Mouse (Mus musculus) intestine, embryonic 16.5 days (tissue): Measurements from ENCODE around the gene Gm5039. TPM values are rescaled to one million over a fixed set of nuclear protein-coding genes. Genes with fewer than 3 reads are reported as not detected.
"Not testable (repeated sequence)": the region's sequence is repeated elsewhere in the genome, so short reads cannot be mapped to it uniquely, and the experiment has no call there.

Experiments used
- ATAC-seq: fragments of 200-750 bp; cut with Nextera tagmentation; 2 replicates; pipeline ENCODE4 v1.8.0; 2017; ENCODE audit warnings: moderate TSS enrichment, moderate library complexity
- H3K27ac ChIP-seq: fragments of 300-500 bp; sonication (generic); 2 replicates; pipeline ENCODE4 v1.5.1; 2014; ENCODE audit warnings: mild to moderate bottlenecking, low read length
- H3K27me3 ChIP-seq: fragments of 300-500 bp; sonication (generic); replicated peaks from 2 replicates; pipeline ENCODE4 v1.6.1; 2014; ENCODE audit warnings: low read length, control low read depth, mixed read lengths; ENCODE audit not compliant: control insufficient read depth, insufficient read depth
- H3K36me3 ChIP-seq: fragments of 300-500 bp; sonication (generic); 2 replicates; pipeline ENCODE4 v1.6.1; 2014; ENCODE audit warnings: low read length, control low read depth; ENCODE audit not compliant: control insufficient read depth, insufficient read depth
- H3K4me1 ChIP-seq: fragments of 300-500 bp; sonication (generic); 2 replicates; pipeline ENCODE4 v1.6.1; 2014; ENCODE audit warnings: low read length, control low read depth, mixed read lengths; ENCODE audit not compliant: control insufficient read depth, insufficient read depth
- H3K4me2 ChIP-seq: fragments of 300-500 bp; sonication (generic); 2 replicates; pipeline ENCODE4 v1.6.1; 2014; ENCODE audit warnings: low read depth, low read length, control low read depth
- H3K4me3 ChIP-seq: fragments of 300-500 bp; sonication (generic); 2 replicates; pipeline ENCODE4 v1.5.1; 2014; ENCODE audit warnings: mild to moderate bottlenecking, low read length
- H3K9ac ChIP-seq: fragments of 300-500 bp; sonication (generic); 2 replicates; pipeline ENCODE4 v1.6.1; 2014; ENCODE audit warnings: low read depth, low read length
- H3K9me3 ChIP-seq: fragments of 300-500 bp; sonication (generic); 2 replicates; pipeline ENCODE4 v1.6.1; 2016; ENCODE audit warnings: low read length, control low read depth; ENCODE audit not compliant: control insufficient read depth
- WGBS: fragments of 180-500 bp; shearing (Covaris S2); extraction: QIAGEN DNeasy Blood & Tissue Kit; methylation state at CpG from one replicate; pipeline ENCODE4 v1.1.7; 2014; 5-methylcytosine and 5-hydroxymethylcytosine counted together
- polyA plus RNA-seq: library from polyadenylated mRNA; unstranded; fragments of >200 nt; fragmentation: Nextera tagmentation; extraction: Ambion mirVana; gene quantifications from 2 replicates; pipeline ENCODE4 v1.2.1, GENCODE M21; 2015

Gene Gm5039
- not detected in 2 replicates for polyA plus RNA-seq

DNA sequence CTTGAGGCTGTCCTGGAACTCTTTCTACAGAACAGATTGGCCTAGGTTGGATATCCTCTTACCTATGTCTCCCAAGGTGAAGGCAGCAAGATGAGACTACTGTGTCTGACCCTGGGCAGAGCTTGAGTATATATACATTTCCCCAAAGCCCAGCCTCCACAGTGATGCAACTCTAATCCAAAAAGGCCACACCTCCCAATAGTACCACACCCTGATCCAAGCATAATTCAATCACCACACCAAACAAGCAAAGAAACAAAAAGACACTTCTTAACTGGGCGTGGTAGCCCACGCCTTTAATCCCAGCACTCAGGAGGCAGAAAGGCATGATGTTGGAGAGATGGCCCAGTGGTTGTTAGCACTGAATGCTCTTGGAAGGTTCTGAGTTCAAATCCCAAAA lies at the start of gene Gm5039:
Gene Gm5039 (minus strand): TSS at position 101 of the 400 bp plus-strand sequence.
- ATAC-seq, H3K36me3 ChIP-seq, H3K9me3 ChIP-seq, H3K4me2 ChIP-seq, H3K27ac ChIP-seq, H3K9ac ChIP-seq, H3K27me3 ChIP-seq, H3K4me1 ChIP-seq, H3K4me3 ChIP-seq: not testable (repeated sequence)
- 95% methylated on average over 2 of the region's 2 CpGs for WGBS

DNA sequence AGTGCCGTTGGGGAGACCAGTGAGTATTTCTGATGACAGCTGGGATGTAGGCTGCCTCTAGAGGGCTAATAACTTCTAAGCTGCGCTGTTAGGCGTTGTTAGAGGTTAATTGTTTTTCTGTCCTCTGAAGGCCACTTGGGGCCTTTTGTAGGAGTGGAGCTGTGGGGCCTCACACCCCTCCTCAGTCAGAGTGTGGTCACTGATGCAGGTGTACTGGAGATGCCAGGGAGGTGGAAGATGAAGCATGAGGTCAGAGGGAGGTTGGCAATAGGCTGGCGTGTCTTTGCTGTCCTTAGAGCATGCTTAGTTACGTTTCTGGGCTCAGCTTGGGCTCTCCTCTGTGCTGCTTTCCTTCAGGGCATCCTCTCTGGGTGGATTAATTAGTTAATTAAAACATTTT lies 48.2 kb upstream of the Gm5039 start:
- Histone ChIP-seq H3K9me3 (no peaks in the 10 kb centered on the region), H3K9ac (no peak overlapping the region), H3K27me3 (no peaks in the 10 kb centered on the region), H3K4me3 (no peak overlapping the region), H3K4me1 (no peaks in the 10 kb centered on the region), H3K27ac (no peak overlapping the region), H3K36me3 (no peaks in the 10 kb centered on the region; the same call in 1 of the 2 replicates), H3K4me2 (no peak overlapping the region)
- ATAC-seq = no peak
- 82% methylated on average over 5 of the region's 5 CpGs for WGBS

DNA sequence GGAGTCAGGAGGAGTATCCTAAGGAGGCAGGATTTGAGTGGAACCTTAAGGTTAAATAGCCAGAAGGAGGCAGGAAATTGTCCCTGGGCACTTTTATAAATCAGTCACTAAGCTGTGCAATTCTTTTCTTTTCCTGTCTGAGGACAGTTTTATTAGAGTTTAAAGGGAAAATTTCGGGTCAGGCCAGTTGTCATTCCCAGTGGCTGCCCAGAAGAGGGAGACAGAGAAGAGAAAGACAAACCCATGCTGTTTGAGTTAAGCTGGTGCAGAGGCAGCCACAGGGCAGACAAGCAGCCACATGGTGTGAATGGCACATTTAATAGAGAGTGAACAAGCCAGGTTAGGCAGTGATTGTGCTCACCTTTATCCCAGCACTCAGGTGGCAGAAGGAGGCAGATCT lies 46.5 kb upstream of the Gm5039 start:
- not testable (repeated sequence) for H3K9me3 ChIP-seq, ATAC-seq, H3K4me3 ChIP-seq

DNA sequence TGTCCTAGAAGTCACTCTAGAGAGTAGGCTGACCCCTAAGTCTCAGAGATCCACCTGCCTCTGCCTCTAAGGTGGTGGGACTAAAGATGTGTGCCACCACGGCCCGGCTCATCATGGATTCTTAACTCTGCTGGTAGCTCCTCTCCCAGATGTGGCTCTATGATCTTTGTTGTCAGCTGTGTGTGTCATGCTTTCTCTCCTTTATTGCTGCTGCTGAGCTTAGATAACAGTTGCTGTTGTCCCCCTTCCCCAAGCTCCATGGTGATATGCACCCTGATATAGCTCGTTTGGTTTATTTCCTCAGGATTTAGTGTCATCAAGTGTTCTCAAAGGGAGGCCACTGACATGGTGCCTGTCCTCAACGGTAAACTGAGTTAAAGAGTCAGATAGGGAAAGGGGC lies 45.9 kb upstream of the Gm5039 start:
- not testable (repeated sequence) for H3K4me3 ChIP-seq, H3K9me3 ChIP-seq, H3K36me3 ChIP-seq, H3K4me1 ChIP-seq, ATAC-seq, H3K27ac ChIP-seq, H3K27me3 ChIP-seq, H3K9ac ChIP-seq, H3K4me2 ChIP-seq
- WGBS = 75% methylated on average over 4 of the region's 4 CpGs

More for the DNA sequence above, 46.5 kb upstream of the Gm5039 start:
- H3K27ac ChIP-seq, H3K9ac ChIP-seq, H3K36me3 ChIP-seq, H3K4me2 ChIP-seq, H3K4me1 ChIP-seq, H3K27me3 ChIP-seq: not testable (repeated sequence)
- 0% methylated on average over 1 of the region's 1 CpGs for WGBS

DNA sequence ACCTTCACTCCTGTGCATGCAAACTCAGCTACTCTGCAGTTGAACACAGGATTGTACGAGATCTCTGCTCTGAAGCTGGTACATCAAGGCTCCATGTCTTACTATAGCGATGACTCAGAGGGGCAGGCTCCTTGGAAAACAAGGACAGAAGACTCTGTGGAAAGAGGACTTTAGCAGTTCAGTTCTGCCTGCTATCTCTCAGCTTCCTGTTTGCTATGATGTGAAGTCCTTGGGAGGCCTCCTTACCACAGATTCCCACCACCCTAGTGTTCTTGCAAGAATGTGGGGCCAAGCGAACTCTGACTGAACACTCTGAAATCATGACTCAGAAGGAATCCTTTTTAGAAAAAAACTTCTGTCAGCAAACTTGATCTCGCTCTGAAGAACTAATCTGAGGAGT lies 44.8 kb upstream of the Gm5039 start:
- no peaks in the 10 kb centered on the region for H3K27me3 ChIP-seq
- no peaks in the 10 kb centered on the region; the same call in 1 of the 2 replicates for H3K36me3 ChIP-seq
- no peaks in the 10 kb centered on the region for H3K4me1 ChIP-seq
- H3K27ac ChIP-seq = no peak overlapping the region
- 80% methylated on average over 4 of the region's 4 CpGs for WGBS
- no peak overlapping the region for H3K4me3 ChIP-seq
- H3K4me2 ChIP-seq = no peak overlapping the region
- H3K9me3 ChIP-seq = no peaks in the 10 kb centered on the region
- no peak overlapping the region for H3K9ac ChIP-seq
- ATAC-seq = no peak

DNA sequence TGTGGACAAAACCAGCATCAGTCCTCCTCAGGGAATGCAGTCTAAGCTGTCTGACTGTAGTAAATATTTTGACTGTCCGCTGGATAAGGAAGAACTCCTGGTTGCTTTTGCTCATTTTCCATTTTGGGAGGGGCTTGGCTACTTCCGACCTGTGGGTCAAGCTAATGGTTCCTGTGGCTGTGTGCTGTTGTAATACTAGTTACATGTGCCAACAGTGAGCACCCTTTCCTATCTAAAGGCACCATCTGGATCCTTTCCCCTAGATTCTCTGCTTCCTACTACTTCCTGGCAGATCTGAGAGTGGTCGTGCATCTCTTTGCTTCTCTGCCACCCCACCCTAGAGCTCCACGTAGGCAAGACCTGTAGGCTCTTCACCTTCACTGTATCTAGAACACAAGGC lies 43.8 kb upstream of the Gm5039 start:
- WGBS = 88% methylated on average over 4 of the region's 4 CpGs
- H3K4me2 ChIP-seq = no peak overlapping the region

DNA sequence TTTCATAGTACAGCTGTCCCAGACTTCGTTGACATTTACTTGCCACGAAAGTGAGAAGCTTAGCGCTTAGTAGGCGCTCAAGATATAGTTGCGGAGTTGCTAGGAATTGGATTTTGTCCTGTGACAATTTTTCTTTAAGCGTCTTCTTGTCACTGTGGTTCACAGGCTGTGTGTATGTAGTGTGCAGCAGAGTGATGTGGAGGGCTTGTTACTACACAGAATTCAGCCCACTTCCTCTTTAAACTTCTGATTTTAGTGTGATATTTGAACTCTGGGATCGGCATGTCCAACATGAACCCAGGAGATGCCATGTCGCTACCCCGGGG lies 37.3 kb upstream of the Gm5039 start:
- Histone ChIP-seq H3K4me1 (0 out of 2 replicates have a peak, but pooled peaks cover 5% of the 10 kb centered on the region), H3K4me2 (peak overlapping the region; percentile 84), H3K36me3 (no peaks in the 10 kb centered on the region), H3K4me3 (peak overlapping the region; percentile 81), H3K27ac (no peak overlapping the region), H3K9me3 (no peaks in the 10 kb centered on the region), H3K27me3 (no peaks in the 10 kb centered on the region), H3K9ac (peak overlapping the region; percentile 82)
- ATAC-seq = no peak
- WGBS = 50% methylated on average over 9 of the region's 9 CpGs

More for the DNA sequence above, 43.8 kb upstream of the Gm5039 start:
- Histone ChIP-seq H3K9me3 (no peaks in the 10 kb centered on the region), H3K27me3 (no peaks in the 10 kb centered on the region), H3K4me3 (no peak overlapping the region), H3K4me1 (no peaks in the 10 kb centered on the region), H3K36me3 (no peaks in the 10 kb centered on the region), H3K9ac (no peak overlapping the region), H3K27ac (no peak overlapping the region)
- no peak for ATAC-seq

DNA sequence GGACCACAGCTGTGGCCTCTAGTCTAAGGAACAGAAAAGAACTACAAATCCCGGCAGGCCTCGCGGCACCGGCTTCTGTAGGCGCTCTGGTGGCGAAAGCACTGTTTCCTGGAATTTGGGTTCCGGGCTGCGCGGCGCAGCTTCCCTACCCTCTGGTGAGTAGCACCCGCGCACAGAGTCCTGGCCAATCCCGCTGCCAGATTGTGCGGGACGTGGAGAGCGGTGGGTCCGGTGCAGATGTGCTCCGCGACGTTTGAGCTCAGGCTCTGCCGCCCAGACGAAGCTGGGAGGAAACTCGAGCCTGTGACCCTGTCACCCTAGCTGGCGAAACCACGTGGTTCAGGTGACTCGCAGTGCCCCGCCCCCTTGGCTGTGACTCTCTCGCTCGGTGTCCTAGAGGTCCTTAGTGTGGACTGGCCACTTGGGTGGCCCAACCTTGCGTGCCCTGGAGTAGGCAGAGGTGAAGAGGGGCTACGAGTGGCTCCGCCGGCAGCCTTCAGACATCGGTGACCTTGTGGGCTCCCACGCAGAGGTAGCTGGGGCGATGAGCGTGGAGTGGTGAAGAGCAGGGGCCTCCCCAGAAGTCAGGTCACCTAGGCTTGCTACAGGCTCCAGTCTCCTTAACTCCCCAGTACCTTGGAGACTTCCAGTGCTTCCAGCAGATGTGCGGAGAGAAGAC lies 36.8 kb upstream of the Gm5039 start, which contains the start of gene Adck1:
Gene Adck1 (plus strand): TSS at position 114 of the 679 bp plus-strand sequence.
- peak; percentile 99 for ATAC-seq
- H3K27ac ChIP-seq = peak within 1 kb of the TSS; percentile 79
- WGBS = under 1% methylated on average over 38 of the region's 38 CpGs

DNA sequence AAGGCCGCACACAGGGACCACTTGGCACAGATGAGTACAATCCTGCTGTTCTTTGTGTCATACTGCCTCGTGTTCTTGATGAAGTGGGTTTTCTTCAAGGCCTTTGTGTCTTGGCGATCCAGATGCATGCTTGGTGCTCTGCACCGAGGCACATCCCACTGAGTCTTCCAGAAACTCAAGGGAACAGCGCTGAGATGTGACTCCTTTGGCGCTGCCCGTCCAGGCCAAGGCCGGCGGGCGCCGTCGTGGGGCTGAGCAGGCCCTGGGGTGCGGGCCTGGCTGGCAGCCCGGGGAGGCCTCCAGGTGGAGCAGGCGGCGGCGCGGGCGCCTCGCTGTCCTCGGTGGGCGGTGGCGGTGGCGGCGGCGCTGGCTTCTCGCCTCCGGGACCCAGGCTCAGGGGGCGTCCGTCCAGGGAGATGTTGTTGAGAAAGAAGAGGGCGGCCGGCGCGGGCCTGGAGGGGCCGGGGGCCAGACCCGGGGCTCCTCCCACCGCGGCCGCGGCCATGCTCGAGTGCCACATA lies 30.4 kb upstream of the Gm5039 start:
- ATAC-seq = no peak
- WGBS = 20% methylated on average over 41 of the region's 41 CpGs
- Histone ChIP-seq H3K4me2 (peak overlapping the region; percentile 48), H3K27me3 (no peaks in the 10 kb centered on the region), H3K27ac (no peak overlapping the region), H3K36me3 (no peaks in the 10 kb centered on the region), H3K9me3 (no peaks in the 10 kb centered on the region), H3K4me1 (no peaks in the 10 kb centered on the region), H3K4me3 (peak overlapping the region; percentile 40), H3K9ac (0 out of 2 replicates have a peak overlapping the region, but pooled peaks have one; percentile 43)

More for the DNA sequence above, 36.8 kb upstream of the Gm5039 start, which contains the start of gene Adck1:
- Histone ChIP-seq H3K4me2 (peak within 1 kb of the TSS; percentile 84), H3K9me3 (no peaks in the 10 kb centered on the region), H3K27me3 (no peaks in the 10 kb centered on the region), H3K4me3 (peak within 1 kb of the TSS; percentile 81), H3K4me1 (0 out of 2 replicates have a peak, but pooled peaks cover 5% of the 10 kb centered on the region), H3K9ac (peak within 1 kb of the TSS; percentile 82), H3K36me3 (no peaks in the 10 kb centered on the region)
